Mouse (Mus musculus) bone marrow macrophage, adult 2 months (primary cell): ENCODE results near the gene Zfyve16.

ENCODE experiments used
- CTCF ChIP-seq: IDR thresholded peaks from 2 replicates; pipeline ENCODE4 v1.5.1; 2012; ENCODE audit warnings: low read depth, mild to moderate bottlenecking, low read length, moderate library complexity
- POLR2A ChIP-seq: IDR thresholded peaks from 2 replicates; pipeline ENCODE4 v1.6.1; 2012; ENCODE audit warnings: mild to moderate bottlenecking, low read depth, low read length, borderline replicate concordance

DNA sequence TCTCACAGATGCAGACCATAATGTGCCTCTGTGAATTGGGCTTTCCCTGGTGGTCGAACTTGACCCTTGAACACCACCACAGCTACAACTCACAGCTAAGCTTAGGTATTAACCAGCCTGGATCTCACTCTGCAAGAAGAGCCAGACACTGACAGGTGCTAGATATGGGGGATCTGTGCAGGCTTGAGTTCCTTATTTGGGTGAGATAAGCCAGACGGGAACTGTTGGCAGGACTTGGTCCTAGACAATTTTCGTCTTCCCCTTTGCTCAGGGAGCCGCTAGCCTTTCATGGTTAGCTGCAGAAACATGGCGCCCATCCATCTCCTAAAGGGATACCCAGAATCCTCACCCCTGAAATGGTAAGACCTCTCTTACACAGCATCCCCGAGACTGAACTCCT is 10.3 kb upstream of the Zfyve16 start:
- TF ChIP-seq POLR2A (no peak), CTCF (no peak)
